25 mouse cellular contexts compared by ENCODE assay signal in the genomic region with DNA sequence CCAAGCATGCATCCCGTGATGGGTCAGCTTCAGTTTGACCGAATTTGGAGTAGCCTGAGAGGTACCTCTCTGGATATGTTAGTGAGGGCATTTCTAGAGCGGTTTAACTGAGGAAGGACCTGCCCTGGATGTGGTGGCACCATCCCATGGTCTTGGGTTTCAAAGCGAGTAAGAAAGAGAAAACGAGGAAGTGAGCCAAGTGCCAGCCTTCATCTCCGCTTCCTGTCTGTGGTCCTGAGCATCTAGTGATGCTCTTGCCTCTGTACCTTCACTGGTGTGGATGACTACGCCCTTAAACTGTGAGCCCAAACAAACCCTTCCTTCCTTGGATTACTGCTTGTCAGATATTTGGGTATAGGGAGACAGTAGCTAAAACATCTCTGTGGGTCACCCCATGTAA.
"Had no signal": no experiment of that assay in that cellular context is flagged by ENCODE, and none has a peak within 500 bp of the region (broad histone marks: within the 10 kb centered on the region; RNA-seq: fewer than 3 reads in every experiment).

No protein-coding gene starts in this region.

- H3K27me3 ChIP-seq: heart, embryonic 13.5 days; heart, embryonic 15.5 days; hindbrain, embryonic 13.5 days; intestine, embryonic 15.5 days; limb, embryonic 12.5 days had no signal

- H3K36me3 ChIP-seq: heart, embryonic 13.5 days; heart, embryonic 15.5 days; hindbrain, embryonic 13.5 days; intestine, embryonic 15.5 days; limb, embryonic 10.5 days; limb, embryonic 12.5 days had no signal

- H3K9ac ChIP-seq: forebrain, postnatal 0 days; heart, embryonic 13.5 days; heart, embryonic 15.5 days; hindbrain, embryonic 13.5 days; intestine, embryonic 15.5 days; limb, embryonic 12.5 days had no signal

- H3K4me1 ChIP-seq: hindbrain, embryonic 13.5 days; intestine, embryonic 15.5 days; limb, embryonic 10.5 days; limb, embryonic 12.5 days had no signal

- DNase-seq: forebrain, postnatal 0 days; gastrocnemius, postnatal 25 days; heart, adult 11 months; heart, adult 2 months; heart, postnatal 14 days; heart, postnatal 36 days; kidney, adult 18-20 months; kidney, adult 8-10 months; kidney, postnatal 14 days; kidney, postnatal 36 days; layer of hippocampus, adult 9-11 months; layer of hippocampus, postnatal 36 days; liver had no signal

- H3K9me3 ChIP-seq: heart, embryonic 15.5 days; hindbrain, embryonic 13.5 days; intestine, embryonic 15.5 days; limb, embryonic 10.5 days had no signal

- H3K4me2 ChIP-seq: heart, embryonic 11.5 days; heart, embryonic 13.5 days; heart, embryonic 15.5 days; hindbrain, embryonic 13.5 days; intestine, embryonic 15.5 days; limb, embryonic 12.5 days; liver, embryonic 11.5 days had no signal

- ATAC-seq: forebrain, postnatal 0 days; hindbrain, embryonic 16.5 days; inflammation-experienced regulatory T-cells, adult 6 months; intestine, embryonic 15.5 days; intestine, postnatal 0 days had no signal

- H3K27ac ChIP-seq: heart, adult 2 months; heart, embryonic 13.5 days; heart, embryonic 15.5 days; hindbrain, embryonic 13.5 days; intestine, embryonic 15.5 days; kidney, postnatal 0 days; limb, embryonic 10.5 days; limb, embryonic 12.5 days had no signal

- H3K4me3 ChIP-seq: heart, adult 2 months; heart, embryonic 13.5 days; heart, embryonic 15.5 days; hindbrain, embryonic 13.5 days; intestine, embryonic 15.5 days; limb, embryonic 10.5 days; limb, embryonic 12.5 days had no signal
